Comparison of ENCODE assay signal across 8 mouse cellular contexts in the genomic region with DNA sequence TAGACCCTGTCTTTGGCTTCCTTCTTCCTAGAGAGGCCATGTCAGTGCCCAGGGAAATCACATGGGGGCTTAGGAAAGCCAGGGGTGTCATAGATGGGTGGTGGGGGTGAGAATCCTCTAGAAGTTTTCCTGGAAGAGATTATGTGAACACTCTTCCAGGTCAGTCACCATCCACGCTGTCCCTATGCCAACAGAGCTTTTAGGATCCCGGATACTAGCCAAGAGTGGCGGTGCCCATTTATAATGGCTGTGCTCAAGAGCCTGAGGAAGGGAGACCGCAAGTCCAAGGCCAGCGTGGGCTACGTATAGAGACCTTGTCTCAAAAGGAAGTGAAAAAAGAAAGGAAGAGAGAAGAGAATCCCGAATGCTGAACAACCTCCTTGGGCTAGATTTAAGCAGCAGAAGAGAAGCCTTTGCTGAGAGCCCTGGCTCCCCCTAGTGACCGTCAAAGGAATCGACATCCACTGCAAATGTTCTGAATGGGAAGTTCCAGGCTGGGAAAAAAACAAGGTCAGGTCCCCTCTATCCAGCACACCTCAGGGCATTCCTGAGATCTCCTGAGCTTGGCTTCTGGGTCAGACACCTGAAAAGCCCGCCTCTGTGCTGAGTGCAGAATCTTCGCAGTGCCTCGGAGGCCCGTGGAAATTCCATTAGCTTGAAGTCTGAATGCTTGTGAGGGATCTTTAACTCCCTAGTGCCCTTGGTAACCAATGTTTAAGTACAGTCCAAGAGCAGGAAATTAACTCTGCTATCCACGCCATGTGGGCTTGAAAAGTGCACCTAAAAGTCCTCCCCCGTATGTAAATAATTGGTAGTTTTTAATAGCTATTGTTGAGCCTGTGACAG. TPM values are rescaled to one million over a fixed set of nuclear protein-coding genes. Genes with fewer than 3 reads are reported as not detected.
A peak's percentile ranks its signal among the peaks of the same experiment; 100 is the strongest.
DNase-seq lines count a peak whose midpoint lies in the region; ATAC-seq and TF ChIP-seq lines count a peak whose summit lies in the region.

No protein-coding gene starts in this region.

- H3K4me1 ChIP-seq in heart, embryonic 16.5 days (ENCODE audit: control insufficient read depth, insufficient read depth, low read length), result no peaks in the 10 kb centered on the region
- H3K4me1 ChIP-seq in liver, postnatal 0 days (ENCODE audit: insufficient read depth), result no peaks in the 10 kb centered on the region
- H3K4me1 ChIP-seq in thymus, adult 2 months (replicated peaks; ENCODE audit: control insufficient read depth, insufficient read depth, low read length), result peaks cover 7% of the 10 kb centered on the region; the same call in 1 of the 2 replicates

- peak; percentile 87 for TF ChIP-seq CTCF in liver, postnatal 0 days (IDR thresholded peaks at IDR 0.05; ENCODE audit: low read depth)
- 0 out of 2 replicates have a peak, but pooled peaks have one; percentile 42 for TF ChIP-seq CTCF in thymus, adult 2 months (IDR thresholded peaks at IDR 0.05; ENCODE audit: borderline replicate concordance, control insufficient read depth, extremely low read depth, insufficient read depth, low read length, poor library complexity)

- no peak overlapping the region for H3K27ac ChIP-seq in heart, embryonic 16.5 days (ENCODE audit: low read length)
- no peak overlapping the region for H3K27ac ChIP-seq in liver, postnatal 0 days (ENCODE audit: low read depth)
- H3K27ac ChIP-seq in thymus, adult 2 months (ENCODE audit: control insufficient read depth, insufficient read depth, low read length), result no peak overlapping the region

- WGBS in heart, embryonic 16.5 days, result 28% methylated on average over 15 of the region's 15 CpGs
- WGBS in liver, postnatal 0 days (ENCODE audit: insufficient replicate concordance), result 32% methylated on average over 15 of the region's 15 CpGs
- WGBS in thymus, adult 2 months, result 29% methylated on average over 15 of the region's 15 CpGs

- H3K36me3 ChIP-seq in heart, embryonic 16.5 days (ENCODE audit: control insufficient read depth, insufficient read depth), result no peaks in the 10 kb centered on the region
- H3K36me3 ChIP-seq in liver, postnatal 0 days (replicated peaks; ENCODE audit: insufficient read depth, low read length), result no peaks in the 10 kb centered on the region
- H3K36me3 ChIP-seq in thymus, adult 2 months (ENCODE audit: control insufficient read depth, insufficient read depth, low read length), result no peaks in the 10 kb centered on the region

- ATAC-seq in heart, embryonic 16.5 days (replicated peaks; ENCODE audit: extremely low read depth, insufficient read depth, low FRiP score), result no peak
- ATAC-seq in liver, postnatal 0 days, result no peak
- 0 out of 2 replicates have a peak, but pooled peaks have one; percentile 39 for ATAC-seq in neutrophil, adult 5-6 weeks (ENCODE audit: extremely low read depth, insufficient number of reproducible peaks, low FRiP score, poor library complexity, severe bottlenecking)

- DNase-seq in B cell, adult 2 months, result peak; percentile 63 to 73
- peak; percentile 30 to 46 for DNase-seq in adrenal gland, adult 18-20 months (ENCODE audit: low spot score in 2 of 2)
- DNase-seq in embryo, embryonic 11 days, result peak; percentile 75
- DNase-seq in kidney, postnatal 14 days, result peak; percentile 72
- DNase-seq in liver, postnatal 0 days, result peak; percentile 49
- peak; percentile 70 for DNase-seq in thymus, adult 2 months

- 0 out of 2 replicates have a peak, but pooled peaks cover 5% of the 10 kb centered on the region for H3K27me3 ChIP-seq in heart, embryonic 16.5 days (ENCODE audit: control insufficient read depth, insufficient read depth, low read length)
- H3K27me3 ChIP-seq in liver, postnatal 0 days (ENCODE audit: insufficient read depth, low read length), result no peaks in the 10 kb centered on the region
- no peaks in the 10 kb centered on the region for H3K27me3 ChIP-seq in thymus, adult 2 months (ENCODE audit: control insufficient read depth, insufficient read depth, low read length)

- TF ChIP-seq EP300 in liver, postnatal 0 days (IDR thresholded peaks at IDR 0.05; ENCODE audit: low read depth), result no peak

- no peak overlapping the region for H3K4me3 ChIP-seq in heart, embryonic 16.5 days (ENCODE audit: low read length)
- H3K4me3 ChIP-seq in liver, postnatal 0 days (ENCODE audit: low read depth, low read length), result no peak overlapping the region
- no peak overlapping the region for H3K4me3 ChIP-seq in thymus, adult 2 months (ENCODE audit: control insufficient read depth, insufficient read depth, low read length)

- H3K4me2 ChIP-seq in heart, embryonic 16.5 days (ENCODE audit: low read depth, low read length), result peak overlapping the region; percentile 36; the same call in 1 of the 2 replicates
- no peak overlapping the region for H3K4me2 ChIP-seq in liver, postnatal 0 days (ENCODE audit: low read depth, low read length)

- H3K9ac ChIP-seq in heart, embryonic 16.5 days (ENCODE audit: low read length), result no peak overlapping the region
- H3K9ac ChIP-seq in liver, postnatal 0 days (replicated peaks), result no peak overlapping the region

- no peak for TF ChIP-seq POLR2A in thymus, adult 2 months (IDR thresholded peaks at IDR 0.05; ENCODE audit: control insufficient read depth, extremely low read depth, insufficient read depth, low read length, poor library complexity)

- no peaks in the 10 kb centered on the region for H3K9me3 ChIP-seq in heart, embryonic 16.5 days (replicated peaks; ENCODE audit: control insufficient read depth, low read length)
- no peaks in the 10 kb centered on the region for H3K9me3 ChIP-seq in liver, postnatal 0 days (ENCODE audit: low read length)

RNA-seq across cellular contexts. Expression of a gene that starts 50.5 kb away (rescaled TPM):
- total RNA-seq in adrenal gland, adult 18-20 months (2021), result 10 to 100 TPM; 33.9 to 41.2 TPM
- polyA plus RNA-seq in heart, embryonic 16.5 days (2015; fragmentation: Nextera tagmentation; extraction: Ambion mirVana), result 48.8 and 51.0 TPM in 2 replicates
- 8.8 and 10.0 TPM in 2 replicates for polyA plus RNA-seq in liver, postnatal 0 days (2015; fragmentation: Nextera tagmentation; extraction: Ambion mirVana)
- 1.5 TPM in 1 of 2 replicates, not detected in the other for total RNA-seq in neutrophil, adult 5-6 weeks (2017)
- 15.7 and 17.4 TPM in 2 replicates for polyA plus RNA-seq in thymus, adult 2 months (2012; rRNA removed)
